9 mouse cellular contexts compared by ENCODE assay signal in the genomic region with DNA sequence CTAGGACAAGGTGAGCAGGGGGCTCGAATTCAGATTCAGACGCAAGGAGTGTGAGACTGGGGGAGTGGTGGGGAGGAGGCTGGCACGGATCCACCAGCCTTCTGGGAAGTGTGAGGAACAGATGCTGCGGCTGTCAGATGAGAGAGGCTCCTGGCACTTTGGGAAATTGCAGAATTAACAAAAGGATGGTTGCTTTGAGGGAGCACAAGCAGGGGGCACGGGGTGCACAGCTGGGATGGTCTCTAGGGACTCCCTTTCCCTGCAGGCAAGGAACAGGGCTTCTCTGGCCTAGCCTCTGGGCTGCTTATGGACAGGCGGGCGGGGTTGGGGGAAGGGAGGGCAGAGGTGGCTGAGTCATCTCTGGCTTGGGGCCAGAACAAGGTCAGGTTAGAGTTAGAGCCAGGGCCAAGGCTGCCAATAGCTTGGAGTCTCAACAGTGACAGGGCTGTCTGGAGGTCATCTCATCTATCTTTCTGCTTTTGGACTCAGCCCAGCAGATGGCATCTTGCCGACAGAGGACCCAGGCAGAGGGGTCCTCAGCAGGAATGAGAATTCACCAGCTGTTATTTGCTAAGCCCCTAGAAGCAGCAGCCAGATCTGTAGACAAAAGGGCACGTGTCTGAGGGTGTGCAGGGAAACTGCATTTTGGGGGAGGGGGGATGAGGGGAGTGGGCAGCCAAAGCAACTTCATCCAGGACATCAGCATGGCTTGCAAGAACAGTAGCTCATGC. TPM values are rescaled to one million over a fixed set of nuclear protein-coding genes. Genes with fewer than 3 reads are reported as not detected.
A peak's percentile ranks its signal among the peaks of the same experiment; 100 is the strongest.
DNase-seq lines count a peak whose midpoint lies in the region.
"Had no signal": no experiment of that assay in that cellular context is flagged by ENCODE, and none has a peak within 500 bp of the region (broad histone marks: within the 10 kb centered on the region; RNA-seq: fewer than 3 reads in every experiment).

No protein-coding gene starts in this region.

- intact Hi-C loops in left cerebral cortex, postnatal 14 days (cut with DNase I) = no loop called here
- intact Hi-C loops in left cerebral cortex, postnatal 36 days (cut with DNase I) = no loop called here

- peak; percentile 53 to 63 for DNase-seq in left cerebral cortex, postnatal 14 days (ENCODE audit: low spot score in 2 of 2)
- DNase-seq in left cerebral cortex, postnatal 36 days (ENCODE audit: low spot score in 2 of 2) = no peak
- DNase-seq in cerebellum, postnatal 36 days = peak; percentile 69 to 71
- DNase-seq in heart, adult 18-20 months = peak; percentile 67 to 71
- peak; percentile 57 for DNase-seq in kidney, adult 18-20 months
- DNase-seq in lung, postnatal 10 days = peak; percentile 34
- DNase-seq in skeletal muscle tissue, adult 2 months (ENCODE audit: low read depth, low spot score) = peak; percentile 86
- DNase-seq in spleen, postnatal 14 days (ENCODE audit: low spot score in 2 of 2) = no peak

RNA-seq across cellular contexts. Expression of gene Cntn2, which starts 15.0 kb away (rescaled TPM):
- total RNA-seq in left cerebral cortex, postnatal 14 days (2021) = 10 to 100 TPM; 53.2 to 58.8 TPM
- total RNA-seq in left cerebral cortex, postnatal 36 days (2021) = 10 to 100 TPM; 81.8 to 82.9 TPM
- 1 to 10 TPM; 3.1 to 4.0 TPM for total RNA-seq in heart, adult 18-20 months (2021)
- total RNA-seq: hematopoietic stem cell, adult 5-6 weeks had no signal

RNA-seq across cellular contexts. Expression of gene Tmem81, which starts 52.0 kb away (rescaled TPM):
- 1 to 10 TPM; 2.3 to 2.7 TPM for total RNA-seq in left cerebral cortex, postnatal 14 days (2021)
- 1 to 10 TPM; 3.1 to 4.3 TPM for total RNA-seq in left cerebral cortex, postnatal 36 days (2021)
- total RNA-seq in heart, adult 18-20 months (2021) = 1 to 10 TPM; 1.5 TPM

Comparison
In these comparisons a context has a peak if more than half of its experiments do, and no peak if none do; other contexts are left out.
1. DNase-seq: peak in left cerebral cortex, postnatal 14 days (2 of 2), cerebellum, postnatal 36 days (2 of 2), heart, adult 18-20 months (2 of 2), kidney, adult 18-20 months (single experiment), lung, postnatal 10 days (single experiment) and skeletal muscle tissue, adult 2 months (single experiment); none in left cerebral cortex, postnatal 36 days (0 of 2) and spleen, postnatal 14 days (0 of 2).
2. RNA of gene Cntn2, which starts 15.0 kb away (total RNA-seq): 81.8 to 82.9 TPM in left cerebral cortex, postnatal 36 days and 53.2 to 58.8 TPM in left cerebral cortex, postnatal 14 days; 3.1 to 4.0 TPM in heart, adult 18-20 months; every median in the first group is over 10 times any median in the second.